Mouse (Mus musculus): Measurements from ENCODE around the gene Slc35f3. TPM values are rescaled to one million over a fixed set of nuclear protein-coding genes. Genes with fewer than 3 reads are reported as not detected.

The Slc35f3 gene
- not detected for polyA plus RNA-seq (2014; fragmentation: Illumina TruSeq; extraction: RNeasy Lipid Tissue Mini Kit (QIAGEN cat#74804))

GRCm38 (mm10) chr8:126298296-126299093, at the start of gene Slc35f3:
Gene Slc35f3, plus strand, starts transcription at chr8:126298558.

GRCm38 (mm10) chr8:126422174-126422919, 124.0 kb downstream of the Slc35f3 start, which contains the start of gene Coa6:
Gene Coa6, plus strand, starts transcription at chr8:126422515.

Other genes starting within 250 kb of the Slc35f3 start
- gene Coa6, start 124.0 kb downstream of the Slc35f3 start, polyA plus RNA-seq (2014; fragmentation: Illumina TruSeq; extraction: RNeasy Lipid Tissue Mini Kit (QIAGEN cat#74804)), result 45.5 TPM
- 7.1 TPM for gene Tarbp1, start 176.5 kb downstream of the Slc35f3 start, polyA plus RNA-seq (2014; fragmentation: Illumina TruSeq; extraction: RNeasy Lipid Tissue Mini Kit (QIAGEN cat#74804))